Mouse (Mus musculus): ENCODE measurements around the gene Gpkow.

DNA sequence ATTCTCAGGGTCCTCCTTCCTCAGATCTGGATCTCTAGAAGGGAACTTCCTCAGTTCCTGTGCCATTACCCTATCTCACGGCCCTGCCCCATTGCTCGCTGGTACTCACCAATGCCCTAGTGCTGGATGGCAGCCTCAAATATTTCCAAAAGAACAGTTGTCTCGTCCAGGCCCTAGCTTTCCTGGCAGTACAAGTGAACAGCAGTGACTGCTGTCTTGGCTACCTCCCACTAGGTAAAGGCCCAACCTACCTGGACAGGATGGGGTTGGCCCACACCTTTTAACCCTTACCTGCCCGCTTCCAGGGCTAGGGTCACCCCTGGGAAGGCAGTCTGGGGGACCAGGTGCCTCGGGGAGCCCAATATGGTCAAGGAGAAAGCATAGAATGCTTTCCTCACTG is 44.2 kb downstream of the Gpkow start:
- TF ChIP-seq CTCF (IDR thresholded peaks at IDR 0.05): no peak
- no peak for TF ChIP-seq EP300 (IDR thresholded peaks at IDR 0.05)
